Comparison of ENCODE assay signal across 36 mouse cellular contexts in genomic region chr10:75725449-75725848, GRCm38 (mm10). TPM values are rescaled to one million over a fixed set of nuclear protein-coding genes. Genes with fewer than 3 reads are reported as not detected.
"Had no signal": no experiment of that assay in that cellular context is flagged by ENCODE, and none has a peak within 500 bp of the region (broad histone marks: within the 10 kb centered on the region; RNA-seq: fewer than 3 reads in every experiment).

No protein-coding gene starts in this region.

- H3K9me3 ChIP-seq: embryonic facial prominence, embryonic 10.5 days; embryonic facial prominence, embryonic 12.5 days; embryonic facial prominence, embryonic 13.5 days; embryonic facial prominence, embryonic 15.5 days; forebrain, embryonic 10.5 days; forebrain, embryonic 12.5 days; forebrain, embryonic 13.5 days; forebrain, embryonic 15.5 days had no signal

- DNase-seq: cerebellum, adult 9-10 months; cerebellum, adult 9-11 months; cerebellum, postnatal 10 days; cerebellum, postnatal 14 days; cerebellum, postnatal 36 days; embryo, embryonic 11 days; forebrain, postnatal 0 days; gastrocnemius, adult 2 months; gastrocnemius, postnatal 10 days; gastrocnemius, postnatal 14 days; gastrocnemius, postnatal 25 days; gastrocnemius, postnatal 36 days; heart, adult 11 months; heart, adult 18-20 months; heart, adult 2 months had no signal

- H3K27ac ChIP-seq: embryonic facial prominence, embryonic 10.5 days; embryonic facial prominence, embryonic 12.5 days; embryonic facial prominence, embryonic 13.5 days; embryonic facial prominence, embryonic 15.5 days; forebrain, embryonic 10.5 days; forebrain, embryonic 12.5 days; forebrain, embryonic 13.5 days; forebrain, embryonic 15.5 days; gastrocnemius, adult 2 months; heart, adult 2 months had no signal

- H3K9ac ChIP-seq: embryonic facial prominence, embryonic 12.5 days; embryonic facial prominence, embryonic 13.5 days; embryonic facial prominence, embryonic 15.5 days; forebrain, embryonic 12.5 days; forebrain, embryonic 13.5 days; forebrain, embryonic 15.5 days; forebrain, postnatal 0 days had no signal

- H3K4me3 ChIP-seq: embryonic facial prominence, embryonic 10.5 days; embryonic facial prominence, embryonic 12.5 days; embryonic facial prominence, embryonic 13.5 days; embryonic facial prominence, embryonic 15.5 days; erythroblast, embryonic 14.5 days; forebrain, embryonic 10.5 days; forebrain, embryonic 12.5 days; forebrain, embryonic 13.5 days; forebrain, embryonic 15.5 days; gastrocnemius, adult 2 months; heart, adult 2 months had no signal

- H3K27me3 ChIP-seq: embryonic facial prominence, embryonic 12.5 days; embryonic facial prominence, embryonic 13.5 days; embryonic facial prominence, embryonic 15.5 days; forebrain, embryonic 12.5 days; forebrain, embryonic 13.5 days; forebrain, embryonic 15.5 days had no signal

- H3K4me1 ChIP-seq: embryonic facial prominence, embryonic 10.5 days; embryonic facial prominence, embryonic 12.5 days; embryonic facial prominence, embryonic 13.5 days; embryonic facial prominence, embryonic 15.5 days; forebrain, embryonic 10.5 days; forebrain, embryonic 12.5 days; forebrain, embryonic 13.5 days; forebrain, embryonic 15.5 days had no signal

- H3K4me2 ChIP-seq: embryonic facial prominence, embryonic 12.5 days; embryonic facial prominence, embryonic 13.5 days; embryonic facial prominence, embryonic 15.5 days; forebrain, embryonic 12.5 days; forebrain, embryonic 13.5 days; forebrain, embryonic 15.5 days had no signal

RNA-seq across cellular contexts. Expression of gene Gm20441, which starts 55.3 kb away (rescaled TPM):
- total RNA-seq: common myeloid progenitor, adult 5-6 weeks; forebrain, postnatal 0 days; gastrocnemius, adult 18-20 months; gastrocnemius, adult 2 months; gastrocnemius, adult 8-10 months; gastrocnemius, postnatal 10 days; gastrocnemius, postnatal 14 days; gastrocnemius, postnatal 25 days; gastrocnemius, postnatal 36 days; gastrocnemius, postnatal 4 days; granulocyte monocyte progenitor cell, adult 5-6 weeks; heart, adult 18-20 months; heart, adult 2 months; heart, adult 8-10 months had no signal
- polyA plus RNA-seq: cortical plate, adult 2 months; embryonic facial prominence, embryonic 10.5 days; embryonic facial prominence, embryonic 11.5 days; embryonic facial prominence, embryonic 12.5 days; embryonic facial prominence, embryonic 13.5 days; embryonic facial prominence, embryonic 14.5 days; embryonic facial prominence, embryonic 15.5 days; erythroblast, embryonic 14.5 days; forebrain, embryonic 10.5 days; forebrain, embryonic 11.5 days; forebrain, embryonic 12.5 days; forebrain, embryonic 13.5 days; forebrain, embryonic 15.5 days; forebrain, embryonic 16.5 days; forebrain, postnatal 0 days; frontal cortex, adult 2 months; heart, adult 2 months had no signal

RNA-seq across cellular contexts. Expression of gene Gstt3, which starts 55.8 kb away (rescaled TPM):
- polyA plus RNA-seq: erythroblast, embryonic 14.5 days had no signal
